Mouse (Mus musculus): ENCODE measurements around the gene Sema6d. TPM values are rescaled to one million over a fixed set of nuclear protein-coding genes. Genes with fewer than 3 reads are reported as not detected.
A peak's percentile ranks its signal among the peaks of the same experiment; 100 is the strongest.

Sema6d gene
- total RNA-seq, 2 experiments from 2014 or later = 31.3 to 45.5 TPM

DNA sequence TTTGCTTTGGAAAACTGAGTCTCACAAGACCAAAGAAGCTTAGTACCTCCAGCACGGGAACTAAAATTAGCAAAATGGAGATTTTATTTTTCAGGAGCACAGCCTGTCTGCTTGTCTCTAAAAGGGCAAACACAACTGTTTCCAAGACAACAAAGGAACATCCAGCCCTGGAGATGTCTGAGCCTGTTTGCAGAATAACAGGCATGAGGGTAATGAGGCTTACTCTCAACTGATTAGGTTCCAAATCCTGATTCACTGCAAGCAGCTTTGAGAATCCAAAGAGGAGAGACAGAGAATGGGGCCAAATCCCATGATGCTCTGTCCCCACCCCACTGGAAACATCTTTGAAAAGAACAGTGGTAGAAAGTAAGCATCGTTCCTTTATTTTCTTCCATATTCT, 440.7 kb downstream of the Sema6d start:
- DNase-seq = no peak
- intact Hi-C loops (cut with DNase I) = no loop called here

GRCm38 (mm10) chr2:124531062-124531461, 441.3 kb downstream of the Sema6d start:
- intact Hi-C loops (cut with DNase I) = no loop called here
- DNase-seq = no peak

DNA sequence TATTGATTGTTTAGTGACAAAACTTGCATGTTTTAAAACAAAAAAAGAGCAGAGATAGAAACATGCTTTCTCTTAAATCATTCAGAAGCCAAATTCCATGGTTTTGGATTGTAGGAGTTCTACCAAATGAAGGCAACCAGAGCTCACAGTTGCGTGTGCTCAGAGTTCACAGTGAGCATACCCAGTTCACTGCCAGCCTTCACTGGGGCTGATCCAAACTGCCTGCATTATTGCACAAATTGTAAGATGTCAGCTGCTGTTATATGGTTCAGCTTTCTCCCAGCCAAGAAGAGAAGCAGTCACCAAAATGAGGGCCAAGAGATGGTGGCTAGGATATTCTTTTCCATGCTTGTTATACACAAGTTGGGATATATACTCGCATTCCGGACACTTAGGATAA, 443.1 kb downstream of the Sema6d start:
- no peak for DNase-seq
- intact Hi-C loops (cut with DNase I) = no loop called here

DNA sequence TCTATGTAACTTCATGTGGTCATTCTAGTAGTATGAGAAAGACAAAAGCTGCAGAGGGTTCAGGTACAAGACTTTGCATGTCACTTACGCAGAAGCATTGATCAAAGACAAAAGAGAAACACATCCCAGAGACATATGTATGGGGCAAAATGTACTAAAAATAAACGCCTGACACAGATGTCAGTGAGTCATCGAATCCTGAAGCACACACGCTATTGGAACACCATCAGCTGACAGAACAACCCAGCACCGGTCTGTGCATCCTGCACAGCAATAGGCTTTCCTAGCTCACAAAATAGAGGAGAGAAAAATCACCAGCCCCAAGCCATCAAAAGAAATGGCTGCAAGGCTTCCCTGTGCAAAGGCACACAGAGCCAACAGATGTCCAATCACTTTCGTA, 443.8 kb downstream of the Sema6d start:
- intact Hi-C loops (cut with DNase I) = no loop called here
- no peak for DNase-seq

DNA sequence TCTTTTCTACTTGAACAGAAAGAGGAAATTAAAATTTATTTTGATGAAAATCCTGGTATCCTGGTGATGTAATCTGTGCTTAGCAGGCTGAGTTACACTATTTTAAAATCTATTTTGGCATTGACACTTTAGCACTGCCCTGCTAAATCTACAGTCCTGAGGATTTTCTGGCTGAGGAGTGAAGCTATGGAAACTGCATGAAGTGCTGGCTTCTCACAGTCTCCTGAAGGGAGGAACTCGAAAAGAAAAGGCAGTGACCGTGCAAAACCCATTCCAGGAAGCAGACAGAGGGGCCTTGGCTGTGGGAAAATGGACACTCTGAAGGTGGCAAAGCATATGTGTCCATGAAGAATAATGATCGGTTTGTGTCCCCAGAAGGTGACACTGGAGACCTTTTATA, 460.5 kb downstream of the Sema6d start:
- no peak for DNase-seq
- intact Hi-C loops (cut with DNase I) = no loop called here

DNA sequence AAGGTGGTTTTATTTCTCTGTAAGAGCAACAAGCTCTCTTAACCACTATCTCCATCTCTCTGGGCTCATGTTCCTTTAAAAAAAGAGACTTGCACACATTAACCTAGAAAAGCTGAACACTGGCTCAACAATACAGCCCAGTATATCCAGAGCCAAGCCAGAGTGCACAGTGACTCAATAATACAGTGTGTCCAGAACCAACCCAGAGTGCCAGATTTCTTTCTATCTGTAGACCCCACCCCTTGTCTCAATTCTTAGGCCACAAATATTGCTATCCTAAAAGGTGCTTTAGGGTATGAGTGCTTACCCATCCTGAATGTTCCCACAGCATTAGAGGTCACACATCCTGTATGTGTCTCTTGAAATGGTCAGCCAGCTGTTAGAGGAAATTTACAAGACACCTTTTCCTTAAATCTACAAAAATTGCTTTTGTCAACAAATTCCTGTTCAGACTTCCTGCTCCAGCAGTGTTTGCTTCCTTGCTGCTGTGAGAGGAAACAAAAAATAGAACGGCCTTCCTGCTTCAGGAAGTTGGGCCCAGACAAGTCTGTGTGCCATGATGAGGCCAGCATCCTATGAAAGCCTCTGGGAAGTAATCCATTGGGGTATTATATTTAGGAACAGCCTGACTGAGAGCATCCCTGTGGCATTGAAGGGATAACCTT, 465.1 kb downstream of the Sema6d start:
- intact Hi-C loops (cut with DNase I) = loop anchor here (2.0 kb wide), 1 partner anchor 46 kb away; no protein-coding TSS in a partner anchor
- peak; percentile 31 to 41 for DNase-seq

DNA sequence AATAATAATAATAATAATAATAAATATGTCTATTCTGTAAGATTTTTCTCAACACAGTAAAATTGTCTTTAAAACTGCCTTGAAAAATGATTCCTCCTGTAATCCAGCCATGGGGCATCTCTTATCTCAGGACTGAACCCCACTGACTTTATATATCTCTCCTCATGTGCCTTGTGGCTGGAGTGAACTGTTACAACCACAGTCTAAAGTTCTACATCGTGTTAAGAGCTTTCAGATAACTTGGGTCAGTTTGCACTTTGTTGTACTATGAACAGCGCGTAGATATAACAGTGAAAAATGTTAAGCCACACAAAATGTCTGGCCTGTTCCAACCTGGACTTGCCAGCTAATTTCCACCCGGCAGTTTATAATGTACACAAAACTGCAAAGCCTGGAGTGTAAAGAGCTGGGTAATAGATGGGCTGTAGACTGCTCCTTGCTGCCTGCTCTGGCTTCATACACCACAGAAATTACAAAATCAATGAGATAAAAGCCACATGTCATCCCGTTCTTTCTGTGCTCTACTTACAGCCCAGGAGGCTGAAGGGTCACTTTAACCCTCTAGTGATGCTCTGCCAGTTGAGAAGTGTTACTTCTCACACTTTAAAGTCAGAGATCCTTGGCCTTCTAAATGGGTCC, 467.2 kb downstream of the Sema6d start:
- no peak for DNase-seq
- intact Hi-C loops (cut with DNase I) = no loop called here

- intact Hi-C loops (cut with DNase I) = no loop called here
- no peak for DNase-seq
Measured at GRCm38 (mm10) chr2:124558021-124558420, 468.3 kb downstream of the Sema6d start.

DNA sequence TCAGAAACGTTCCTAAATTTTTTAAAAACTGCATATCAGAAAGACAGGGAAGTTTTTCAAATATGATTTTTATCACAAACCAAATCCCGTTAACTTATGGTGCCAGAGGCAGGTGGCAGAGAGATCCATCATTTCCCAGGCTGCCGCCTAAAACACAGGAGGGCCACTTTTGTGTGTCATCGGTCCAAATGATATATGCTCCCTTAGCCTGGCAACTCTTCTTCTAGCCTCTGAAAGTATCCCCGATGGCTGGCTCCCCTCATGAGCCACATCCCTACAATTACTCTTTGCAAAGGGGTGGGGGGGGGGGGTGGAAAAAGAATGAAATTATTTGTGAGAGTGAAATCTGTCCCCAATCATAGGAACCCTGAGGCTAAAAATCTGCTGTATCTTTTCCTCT, 471.9 kb downstream of the Sema6d start:
- intact Hi-C loops (cut with DNase I) = no loop called here
- no peak for DNase-seq

DNA sequence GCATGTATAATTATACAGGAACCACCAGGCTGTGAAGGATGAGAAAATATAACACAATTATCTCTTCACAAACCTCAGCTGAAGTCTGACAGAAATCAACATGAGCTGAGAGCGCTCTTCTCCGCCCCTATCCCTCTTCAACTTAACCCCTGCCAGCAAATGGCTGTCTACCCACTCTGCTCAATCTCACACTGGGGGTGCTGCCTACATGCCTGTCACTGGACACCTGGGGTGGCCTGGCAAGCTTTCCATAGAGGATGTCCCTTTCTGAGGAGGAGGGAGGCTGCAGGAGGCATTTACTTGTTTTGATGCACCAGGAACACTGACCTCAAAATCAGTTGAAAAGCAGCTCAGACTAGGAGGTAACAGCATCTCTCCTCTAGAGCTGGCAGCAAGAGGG, 472.3 kb downstream of the Sema6d start:
- intact Hi-C loops (cut with DNase I) = no loop called here
- DNase-seq = no peak

DNA sequence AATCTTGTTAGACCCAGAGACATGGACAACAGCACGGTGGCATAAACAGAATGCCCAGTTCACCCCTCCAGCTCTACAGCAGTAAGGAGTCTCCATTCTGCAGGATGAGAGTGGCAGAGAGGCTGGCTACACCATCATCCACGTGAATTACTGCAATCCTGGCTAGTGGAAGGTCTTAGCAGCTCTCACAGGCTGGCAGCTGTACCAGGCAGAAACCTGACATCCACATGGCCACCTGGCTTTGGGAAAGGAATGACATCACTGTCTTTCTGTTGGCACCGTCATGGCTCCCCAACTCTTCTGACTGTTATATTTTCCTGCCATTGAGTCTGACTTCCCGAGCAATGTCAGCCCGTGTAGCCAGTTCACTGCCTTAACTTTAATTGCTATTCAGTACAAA, 474.0 kb downstream of the Sema6d start:
- no peak for DNase-seq
- intact Hi-C loops (cut with DNase I) = no loop called here

DNA sequence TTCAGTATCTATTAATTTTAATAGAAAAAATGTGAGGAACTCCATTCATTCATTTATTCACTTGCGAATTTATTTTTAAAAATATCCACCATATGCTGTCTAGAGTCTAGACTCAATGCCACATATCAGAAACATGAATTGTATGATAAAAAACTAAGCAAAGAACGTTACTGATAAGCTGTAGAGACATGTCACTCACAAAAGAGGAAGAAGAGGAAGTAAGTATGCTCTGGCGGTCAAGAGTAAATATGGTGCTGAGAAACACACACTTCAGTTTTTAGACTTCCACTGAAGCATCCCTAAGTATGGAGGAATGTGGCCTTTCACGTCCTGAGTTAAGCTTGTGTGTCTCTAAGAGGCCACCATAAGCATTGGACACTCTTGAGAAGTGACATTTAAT, 484.0 kb downstream of the Sema6d start:
- intact Hi-C loops (cut with DNase I) = no loop called here
- DNase-seq = no peak

DNA sequence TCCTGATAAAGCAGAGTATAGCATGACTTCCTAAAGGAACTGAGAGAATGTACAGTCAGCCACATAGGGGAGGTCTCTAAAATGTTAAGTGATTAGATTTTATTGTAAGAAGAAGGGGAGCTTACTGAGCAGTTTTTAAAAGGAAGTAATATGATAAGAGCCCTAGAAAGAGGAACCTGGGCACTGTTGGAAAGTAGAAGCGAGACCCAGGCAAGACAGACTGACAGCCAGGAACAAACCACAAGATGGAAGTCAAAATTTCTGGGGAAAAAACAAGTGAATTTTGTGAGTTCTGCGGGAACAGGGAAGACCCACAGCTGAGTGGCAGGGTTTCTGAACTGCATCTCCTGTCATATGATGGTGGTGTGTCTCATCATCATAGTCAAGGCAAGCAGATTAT, 486.3 kb downstream of the Sema6d start:
- no peak for DNase-seq

GRCm38 (mm10) chr2:124583561-124583960, 493.8 kb downstream of the Sema6d start:
- intact Hi-C loops (cut with DNase I) = no loop called here
- DNase-seq = no peak

More for the DNA sequence above, 486.3 kb downstream of the Sema6d start:
- intact Hi-C loops (cut with DNase I) = no loop called here

GRCm38 (mm10) chr2:124592750-124593149, 503.0 kb downstream of the Sema6d start:
- intact Hi-C loops (cut with DNase I) = no loop called here

DNA sequence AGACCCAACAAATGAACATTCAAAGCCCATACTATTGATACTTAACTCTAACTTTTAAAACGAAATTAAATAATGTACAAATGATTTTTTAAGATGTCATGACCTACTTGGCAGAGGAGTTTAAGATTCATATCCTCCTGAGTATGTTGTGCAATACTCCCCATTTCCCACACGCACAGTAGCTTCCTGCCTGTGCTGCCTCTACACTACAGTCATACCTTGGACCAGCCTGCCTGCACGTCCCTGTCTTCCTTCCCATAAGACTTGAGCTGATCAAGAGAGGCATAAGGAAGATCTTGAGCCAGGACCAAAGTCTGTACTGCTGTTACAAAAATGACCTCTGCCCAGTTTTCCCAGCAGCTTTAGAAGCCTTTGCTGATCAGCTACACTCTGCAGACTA, 509.2 kb downstream of the Sema6d start:
- DNase-seq = no peak
- intact Hi-C loops (cut with DNase I) = no loop called here

More at GRCm38 (mm10) chr2:124592750-124593149, 503.0 kb downstream of the Sema6d start:
- DNase-seq = no peak

DNA sequence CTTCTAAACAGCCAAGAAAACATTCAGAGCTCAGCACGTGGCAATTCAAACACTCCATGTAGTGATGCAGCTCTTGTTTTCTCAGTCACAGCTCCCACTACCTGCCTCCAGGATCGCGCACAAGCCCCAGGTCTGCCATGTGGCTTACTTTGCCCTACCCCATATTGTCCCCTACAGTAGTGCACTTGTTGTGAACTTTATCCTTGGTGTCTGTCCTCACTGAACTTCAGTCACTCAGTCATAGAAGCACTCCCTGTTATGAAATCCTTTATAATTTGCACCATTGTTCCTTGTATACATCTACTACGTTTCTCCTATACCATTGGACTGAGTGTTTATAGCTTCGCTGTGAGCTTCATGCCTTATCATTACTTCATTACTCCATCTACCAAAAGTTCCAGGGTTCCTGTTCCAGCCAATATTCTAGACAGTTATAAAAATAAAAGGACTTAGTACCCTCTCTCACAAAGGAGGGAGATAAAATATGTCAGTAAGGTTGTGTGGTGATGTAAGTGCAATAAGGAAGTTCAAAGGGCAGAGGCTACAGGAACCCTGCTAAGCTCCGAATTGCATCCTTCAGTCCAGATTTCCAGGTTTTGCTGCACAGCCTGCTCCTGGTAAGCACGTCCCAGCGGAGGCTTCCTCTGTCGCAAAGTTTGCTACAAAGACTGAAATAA, 512.1 kb downstream of the Sema6d start:
- no peak for DNase-seq
- intact Hi-C loops (cut with DNase I) = loop anchor here (2.0 kb wide), 1 partner anchor 47 kb away; no protein-coding TSS in a partner anchor

DNA sequence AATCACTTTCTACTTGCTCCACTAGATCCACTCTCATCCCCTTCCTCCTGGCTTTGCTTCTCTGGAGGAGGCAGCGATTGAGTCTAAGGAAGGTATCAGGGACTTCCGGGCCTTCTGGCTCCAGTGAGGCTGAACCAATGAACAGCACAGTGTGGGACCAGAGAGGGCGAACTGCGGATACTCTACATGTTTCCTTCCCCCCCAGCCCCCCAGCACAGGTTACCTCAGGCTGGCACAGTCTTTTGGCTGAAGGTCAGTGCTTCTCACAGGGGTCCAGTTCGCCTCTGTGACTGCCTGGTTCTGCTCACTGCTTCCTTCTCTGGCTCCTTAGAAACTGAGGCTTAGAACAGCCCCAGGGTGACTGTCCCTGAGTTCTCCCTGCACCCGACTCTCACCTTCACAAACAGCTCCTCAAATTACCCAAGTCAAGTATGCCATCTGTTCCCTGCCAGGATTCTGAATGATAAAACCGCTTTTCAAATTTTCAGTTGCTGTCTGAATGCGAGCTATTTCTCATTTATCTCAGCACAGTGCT, 512.7 kb downstream of the Sema6d start:
- intact Hi-C loops (cut with DNase I) = no loop called here
- no peak for DNase-seq

DNA sequence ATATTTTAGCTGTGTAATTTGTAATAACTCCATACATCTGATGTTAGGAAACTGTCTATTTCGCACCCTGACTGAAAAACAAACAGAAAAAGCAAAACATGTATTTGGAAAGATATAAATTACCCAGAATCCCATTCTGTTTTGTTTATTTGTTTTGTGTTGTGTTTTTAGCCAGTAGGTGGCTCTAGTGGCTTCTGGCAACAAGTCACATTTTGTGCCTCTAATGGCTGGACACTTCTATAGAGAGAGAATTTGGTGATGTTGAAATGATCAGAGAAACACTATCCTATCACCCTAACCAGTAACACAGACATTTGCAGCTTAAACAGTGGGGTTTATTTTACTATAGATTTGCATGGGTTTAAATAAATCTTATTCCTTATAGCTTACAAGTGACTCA, 515.6 kb downstream of the Sema6d start:
- DNase-seq = no peak
- intact Hi-C loops (cut with DNase I) = loop anchor here (5.0 kb wide), 4 partner anchors 302 to 582 kb away; no protein-coding TSS in a partner anchor

GRCm38 (mm10) chr2:124607986-124608385, 518.2 kb downstream of the Sema6d start:
- intact Hi-C loops (cut with DNase I) = loop anchor here (5.0 kb wide), 4 partner anchors 299 to 579 kb away; no protein-coding TSS in a partner anchor
- no peak for DNase-seq

- intact Hi-C loops (cut with DNase I) = loop anchor here (5.0 kb wide), 4 partner anchors 299 to 579 kb away; no protein-coding TSS in a partner anchor
- no peak for DNase-seq
Measured at GRCm38 (mm10) chr2:124608546-124608945, 518.8 kb downstream of the Sema6d start.
